Mouse (Mus musculus): ENCODE data around the gene Ggact.

The Ggact gene

DNA sequence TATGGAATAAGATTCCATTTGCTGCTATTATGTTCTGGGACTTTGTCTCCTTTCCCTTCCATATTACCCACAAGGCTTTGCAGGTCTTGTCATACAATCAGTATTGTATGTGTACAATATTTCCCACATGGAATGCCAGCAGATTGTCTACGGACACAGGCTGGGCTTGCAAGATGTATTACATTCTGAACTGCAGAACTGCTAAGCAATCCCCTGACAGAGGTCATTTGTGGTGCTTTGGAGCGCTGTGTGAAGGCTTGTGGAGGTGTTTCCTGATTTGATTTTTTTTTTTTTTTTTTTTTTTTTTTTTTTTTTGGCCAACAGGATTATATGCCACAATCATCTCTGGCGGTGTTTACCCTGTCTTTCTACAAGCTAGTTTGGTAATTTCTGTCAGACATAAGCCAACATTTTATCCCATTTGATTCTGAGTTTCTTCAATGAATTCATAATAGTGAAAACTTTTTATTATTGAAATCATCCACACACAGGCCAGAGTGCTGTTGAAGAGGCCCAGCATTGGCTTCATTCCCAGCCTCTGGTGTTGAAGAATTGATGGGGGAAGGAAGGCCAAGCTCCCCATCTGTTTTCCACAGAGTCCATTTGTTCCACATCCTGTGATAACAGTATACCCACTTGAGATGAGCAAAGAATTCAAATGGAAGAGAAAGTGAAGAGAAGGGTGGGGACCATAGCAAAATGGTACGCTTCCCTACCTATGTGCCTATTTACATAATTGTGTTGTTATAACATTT is 45.8 kb downstream of the Ggact start:
- CTCF ChIA-PET = no interaction called here

DNA sequence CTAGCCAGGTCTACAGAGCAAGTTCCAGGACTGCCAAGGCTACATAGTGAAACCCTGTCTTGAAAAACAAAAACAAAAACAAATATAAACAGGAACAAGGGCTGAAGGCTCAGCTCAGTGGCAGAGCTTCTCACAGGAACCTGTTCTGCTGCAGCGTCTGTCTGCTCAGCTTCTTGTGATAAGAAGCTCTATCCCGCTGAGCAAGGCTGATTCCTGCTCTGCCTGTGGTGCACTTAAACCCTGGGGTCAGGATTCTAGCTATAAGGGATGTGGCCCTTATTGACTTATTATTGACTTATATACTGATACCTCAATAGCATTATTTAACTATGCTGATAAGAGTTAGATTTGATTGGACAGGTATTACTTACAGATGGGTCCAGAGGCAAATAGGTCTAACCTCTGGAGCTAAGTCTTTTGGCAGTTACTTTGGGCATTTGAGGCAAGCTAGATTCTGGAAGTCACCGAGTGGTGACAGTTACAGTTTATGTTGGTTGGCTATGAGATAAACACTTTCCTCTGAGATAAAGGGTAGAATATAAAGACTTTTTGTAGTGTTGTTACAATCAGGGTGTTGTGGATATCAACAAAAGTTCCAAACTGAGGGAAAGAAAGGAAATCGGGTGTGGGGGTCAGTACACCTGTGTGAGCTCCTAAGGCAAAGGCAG is 48.0 kb downstream of the Ggact start:
- CTCF ChIA-PET = no interaction called here

DNA sequence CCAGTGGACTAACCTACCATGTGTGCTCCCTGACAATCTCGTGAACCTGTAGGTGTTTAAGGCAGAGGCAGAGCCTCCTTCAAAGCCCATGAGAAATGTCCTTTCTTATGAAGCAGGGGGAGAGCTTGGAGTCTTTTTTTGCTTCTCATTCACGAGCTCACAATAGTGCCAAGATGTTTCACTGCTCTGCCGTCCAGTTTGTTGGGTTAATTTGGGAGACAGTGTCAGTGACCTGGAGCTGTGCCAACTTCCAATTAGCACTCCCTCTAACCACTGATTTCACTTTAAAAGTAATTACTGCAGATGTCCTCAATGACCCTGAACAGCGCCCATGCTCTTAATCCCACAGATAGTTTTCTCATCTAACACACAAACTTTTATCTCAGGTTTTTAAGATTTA is 50.9 kb downstream of the Ggact start:
- CTCF ChIA-PET = no interaction called here

DNA sequence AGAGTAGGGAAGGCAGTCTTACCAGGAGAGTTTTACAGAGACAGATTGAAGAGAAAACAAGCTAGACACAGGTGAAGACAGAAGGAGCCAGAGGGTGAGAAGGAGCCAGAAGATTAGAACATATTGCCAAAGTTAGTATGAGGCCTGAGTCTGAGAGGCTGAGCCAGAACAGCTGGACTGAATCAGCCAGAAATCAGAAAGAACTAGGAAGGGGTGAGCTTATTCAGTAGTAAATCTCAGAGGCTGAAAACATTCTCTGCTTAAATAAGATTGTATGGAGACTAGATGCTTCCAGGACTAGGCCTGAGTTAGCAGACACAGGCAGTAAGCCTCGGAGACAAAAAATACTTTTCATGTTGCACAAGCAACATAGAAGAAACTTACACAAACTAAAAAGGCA is 53.8 kb downstream of the Ggact start:
- CTCF ChIA-PET = interaction anchor here (0.6 kb wide), 1 partner anchor 437 kb away, joined by 8 read pairs; no protein-coding TSS in a partner anchor

DNA sequence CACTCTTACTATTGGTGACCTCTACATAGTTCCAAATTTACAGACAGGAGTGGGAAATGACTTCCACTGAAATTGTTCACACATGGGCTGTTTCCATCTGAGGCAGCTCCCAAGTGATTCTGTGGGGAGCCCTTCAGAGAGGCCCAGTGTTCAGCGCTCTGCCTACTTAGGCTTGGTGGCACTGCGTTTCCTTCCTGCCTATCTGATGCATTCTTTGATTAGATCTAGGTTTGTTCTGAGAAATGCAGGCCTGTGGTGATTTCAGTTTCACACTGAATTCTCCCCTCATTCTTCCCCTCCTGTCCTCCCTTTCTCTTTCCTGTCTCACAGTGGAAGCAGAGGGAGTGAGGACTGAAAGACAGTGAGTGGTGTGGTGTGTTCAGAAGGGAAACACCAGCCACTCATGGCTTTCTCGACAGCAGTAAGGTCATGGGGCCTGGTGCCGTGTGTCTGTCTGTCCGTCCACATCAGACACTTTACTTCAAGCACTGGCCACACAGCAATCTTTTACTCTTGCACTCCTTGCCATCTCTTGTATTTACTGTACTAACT is 61.0 kb downstream of the Ggact start:
- CTCF ChIA-PET = no interaction called here

DNA sequence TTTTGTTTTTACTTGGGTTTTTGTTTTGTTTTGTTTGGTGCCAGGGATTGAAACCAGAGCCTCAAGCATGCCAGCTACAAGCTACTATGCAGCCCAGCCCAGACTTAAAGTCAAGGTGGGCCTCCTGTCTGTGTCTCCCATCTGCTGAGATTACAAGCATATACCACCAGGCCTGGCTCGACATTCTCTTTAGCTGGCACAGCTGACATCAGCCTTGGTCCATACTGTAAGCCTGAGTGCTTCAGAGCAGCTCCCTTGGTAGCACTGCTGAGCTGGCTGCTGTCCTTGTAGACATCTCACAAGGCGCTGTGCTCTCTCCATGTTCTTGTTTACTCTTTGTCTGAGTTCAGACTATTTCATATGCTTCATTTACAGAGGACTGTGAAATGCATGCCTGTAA is 76.5 kb downstream of the Ggact start:
- CTCF ChIA-PET = no interaction called here

DNA sequence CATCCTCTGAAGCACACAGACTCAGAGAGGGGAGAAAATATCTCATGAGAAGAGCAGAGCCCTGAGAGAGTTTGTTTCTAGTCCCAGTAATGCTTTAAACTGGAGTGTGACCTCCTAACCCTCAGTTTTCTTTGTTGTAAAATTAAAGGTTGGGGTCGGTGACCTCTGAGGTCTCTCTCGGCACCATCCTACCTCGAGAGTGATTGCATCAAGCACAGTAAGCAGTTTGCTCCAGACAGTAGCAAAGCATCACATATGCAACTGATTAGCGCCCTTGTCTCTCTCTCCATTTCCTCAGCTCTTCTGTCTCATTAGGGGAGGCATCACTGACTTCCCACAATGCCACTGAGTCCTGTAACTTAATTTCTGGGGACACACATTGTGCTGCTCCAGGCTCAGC is 77.3 kb downstream of the Ggact start:
- CTCF ChIA-PET = no interaction called here

DNA sequence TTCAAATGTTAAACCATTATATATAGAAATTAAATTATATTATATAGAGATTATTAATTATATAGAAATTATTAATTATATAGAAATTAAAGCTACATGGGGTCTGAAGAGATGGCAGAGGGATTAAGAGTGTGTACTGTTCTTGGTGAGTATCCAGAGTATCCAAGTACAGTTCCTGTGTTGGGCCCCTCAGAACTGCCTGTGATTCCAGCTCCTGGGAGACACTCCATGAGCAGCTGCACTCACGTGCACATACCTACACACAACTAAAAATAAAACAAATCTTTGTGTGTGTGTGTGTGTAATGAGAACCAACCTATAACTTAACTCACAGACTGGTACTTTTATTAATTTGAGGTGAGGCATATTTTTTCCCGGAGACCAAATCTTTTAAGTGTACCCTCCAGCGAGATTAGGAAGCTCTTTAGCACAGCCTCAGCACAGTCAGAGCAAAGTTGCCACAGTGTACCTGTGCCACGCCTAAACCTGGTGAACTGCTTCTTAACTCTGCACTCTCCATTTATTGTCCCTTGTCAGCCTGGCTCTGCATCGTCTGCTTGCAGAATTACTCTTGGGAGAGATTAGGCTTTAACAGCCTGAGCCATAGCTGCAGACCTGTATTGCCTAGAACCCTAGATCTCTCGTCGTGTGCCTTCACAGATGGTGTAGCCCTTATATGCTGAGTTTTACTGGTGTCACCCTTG is 77.9 kb downstream of the Ggact start:
- CTCF ChIA-PET = no interaction called here

DNA sequence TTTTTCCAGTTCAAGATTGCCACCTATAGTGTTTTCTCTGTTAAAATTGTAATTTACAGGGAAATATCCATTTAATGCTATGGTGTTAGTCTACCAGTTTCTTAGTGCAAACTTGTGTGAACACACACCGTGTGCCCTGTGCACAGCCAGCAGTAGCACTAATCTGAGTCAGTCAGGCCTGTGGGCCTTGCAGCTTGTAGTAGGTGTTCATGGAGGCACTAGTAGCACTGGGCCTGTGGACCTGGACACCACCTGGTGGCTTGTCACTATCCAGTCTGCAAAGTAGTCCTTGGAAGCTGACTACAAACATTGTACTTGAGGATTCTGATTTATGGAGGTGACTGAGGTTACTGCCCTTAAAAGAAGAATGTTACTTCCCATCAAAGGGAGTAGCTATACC is 78.8 kb downstream of the Ggact start:
- CTCF ChIA-PET = no interaction called here

DNA sequence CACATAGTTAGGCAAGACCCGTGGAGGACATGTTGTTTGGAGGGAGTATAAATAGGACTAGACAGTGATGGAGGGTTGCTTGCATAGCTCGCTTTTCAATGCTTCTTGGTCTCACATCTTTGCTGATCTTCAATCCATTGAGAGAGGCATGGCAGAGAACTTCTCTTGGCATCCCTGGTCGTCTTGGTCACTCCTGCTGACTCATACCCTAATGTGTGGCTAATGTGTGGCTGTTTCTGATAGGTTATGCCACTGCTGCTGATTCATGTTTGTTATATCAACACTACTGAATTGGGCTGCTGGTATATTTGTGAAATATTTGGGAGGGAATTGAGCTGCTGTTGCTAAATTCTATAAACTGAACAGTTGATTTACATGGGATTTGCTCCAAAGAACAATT is 79.9 kb downstream of the Ggact start:
- CTCF ChIA-PET = no interaction called here

DNA sequence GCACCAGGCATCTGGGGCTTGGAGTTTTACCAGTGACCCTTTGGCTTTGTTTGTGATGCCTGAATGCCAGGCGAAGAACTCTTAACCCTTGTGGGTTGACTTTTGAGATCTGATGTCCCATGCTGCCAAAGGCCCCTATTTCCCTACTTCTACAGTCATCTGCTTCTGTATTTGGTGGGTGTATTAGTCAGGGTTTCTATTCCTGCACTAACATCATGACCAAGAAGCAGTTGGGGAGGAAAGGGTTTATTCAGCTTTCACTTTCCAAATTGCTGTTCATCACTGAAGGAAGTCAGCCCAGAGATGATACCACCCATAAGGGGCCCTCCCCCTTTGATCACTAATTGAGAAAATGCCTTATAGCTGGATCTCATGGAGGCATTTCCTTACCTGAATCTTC is 83.1 kb downstream of the Ggact start:
- CTCF ChIA-PET = no interaction called here

DNA sequence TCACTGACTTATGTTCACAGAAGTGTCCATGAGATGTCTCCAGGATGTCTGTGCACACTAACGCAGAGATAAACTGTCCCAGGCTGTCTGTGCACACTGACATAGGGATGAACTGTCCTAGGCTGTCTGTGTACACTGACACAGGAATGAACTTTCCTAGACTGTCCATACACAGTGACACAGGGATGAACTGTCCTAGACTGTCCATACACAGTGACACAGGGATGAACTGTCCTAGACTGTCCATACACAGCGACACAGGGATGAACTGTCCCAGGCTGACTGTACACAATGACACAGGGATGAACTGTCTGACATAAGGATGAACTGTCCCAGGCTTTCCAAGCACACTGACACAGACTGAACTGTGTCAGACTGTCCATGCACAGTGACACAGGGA is 88.1 kb downstream of the Ggact start:
- CTCF ChIA-PET = no interaction called here

DNA sequence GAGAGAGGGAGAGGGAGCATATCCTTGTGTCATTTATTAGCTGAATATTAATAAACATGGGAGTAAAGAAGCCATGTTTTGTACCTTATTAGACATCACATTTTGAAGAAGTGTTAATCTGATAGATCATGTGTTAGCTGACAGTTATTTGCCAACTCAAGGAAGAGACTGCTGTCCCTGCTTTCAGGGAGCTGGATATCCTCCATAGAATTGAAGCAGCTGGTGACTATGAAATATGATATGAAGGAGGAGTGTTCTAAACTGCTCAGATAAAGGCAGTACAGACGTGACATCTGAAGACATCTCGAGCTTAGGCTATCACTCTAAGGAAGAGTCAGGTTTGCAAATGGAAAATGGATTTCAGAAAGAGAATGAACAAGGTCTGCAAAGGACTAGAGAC is 89.8 kb downstream of the Ggact start:
- CTCF ChIA-PET = interaction anchor here (0.6 kb wide), 1 partner anchor 191 kb away, joined by 13 read pairs; no protein-coding TSS in a partner anchor

DNA sequence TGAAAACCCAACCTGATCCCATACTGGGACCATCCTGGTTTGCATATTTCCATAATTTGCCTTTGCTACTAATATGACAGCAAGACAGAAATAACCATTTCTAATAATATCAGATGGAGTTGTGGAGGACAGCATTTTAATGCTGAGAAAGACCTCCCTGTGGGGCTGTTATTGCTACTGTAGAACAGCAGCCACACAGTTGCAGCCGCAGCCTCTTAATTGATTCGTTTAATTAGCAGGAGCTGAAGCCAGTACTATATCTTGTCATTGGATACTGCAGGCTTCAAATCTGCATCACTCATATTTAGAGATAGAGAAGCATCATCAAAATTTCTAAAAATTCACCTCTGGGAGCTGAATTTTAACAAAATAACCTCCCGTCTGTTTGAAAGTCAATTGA is 92.6 kb downstream of the Ggact start:
- CTCF ChIA-PET = no interaction called here

DNA sequence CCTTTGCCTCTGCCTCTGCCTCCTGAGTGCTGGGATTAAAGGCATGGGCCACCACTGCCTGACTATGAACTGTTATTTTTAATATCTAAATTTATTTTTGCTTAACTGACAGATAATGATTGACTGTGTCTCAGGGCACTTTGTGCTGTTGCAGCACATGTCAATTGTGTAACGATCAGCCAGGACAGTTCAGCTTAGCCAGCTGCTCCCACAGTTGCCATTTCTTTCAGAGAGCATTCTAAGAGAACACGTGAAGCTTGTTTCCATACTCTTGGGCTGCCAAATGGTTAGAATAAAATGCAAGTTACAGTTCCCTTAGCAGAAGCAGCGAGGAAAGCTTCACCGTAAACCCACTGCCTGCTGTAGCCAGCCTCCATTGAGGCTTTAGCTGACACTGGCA is 113.3 kb downstream of the Ggact start:
- CTCF ChIA-PET = no interaction called here

DNA sequence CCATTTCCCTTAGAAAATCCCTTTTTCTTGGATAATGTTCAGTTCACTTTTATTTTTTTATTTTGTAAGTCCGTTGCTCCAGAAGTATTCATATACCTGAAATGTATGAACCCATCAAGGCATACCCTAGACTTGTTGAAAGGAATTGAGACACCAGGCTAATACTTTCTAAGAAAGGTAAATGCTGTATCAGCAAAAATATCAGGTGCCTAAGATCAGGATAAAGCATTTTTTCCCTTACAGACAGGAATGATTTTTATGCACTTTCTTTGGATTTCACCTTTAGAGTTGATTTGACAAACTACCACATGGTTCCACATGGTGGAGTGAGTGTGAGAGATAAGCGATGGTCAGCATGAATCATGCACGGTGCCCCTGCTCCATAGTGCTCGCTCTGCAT is 120.2 kb downstream of the Ggact start:
- CTCF ChIA-PET = no interaction called here

DNA sequence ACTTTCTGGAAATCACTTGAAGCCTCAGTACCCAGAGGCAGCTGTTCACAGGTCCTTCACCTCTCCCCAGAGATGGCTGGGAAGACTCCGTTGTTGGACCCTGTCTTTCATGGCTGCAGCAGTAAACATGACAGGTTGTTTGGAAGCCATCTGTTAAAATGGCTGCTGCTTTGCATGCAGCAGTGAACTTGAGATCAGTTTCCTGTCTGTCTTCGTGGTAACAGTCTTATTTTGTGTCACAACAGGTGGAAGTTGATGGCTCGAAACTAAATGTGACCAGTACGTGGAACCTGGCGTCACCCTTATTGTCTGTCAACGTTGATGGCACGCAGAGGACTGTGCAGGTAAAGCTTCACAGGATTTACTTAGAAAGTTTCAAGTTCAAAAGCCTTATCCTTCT is 123.4 kb downstream of the Ggact start:
- CTCF ChIA-PET = no interaction called here

DNA sequence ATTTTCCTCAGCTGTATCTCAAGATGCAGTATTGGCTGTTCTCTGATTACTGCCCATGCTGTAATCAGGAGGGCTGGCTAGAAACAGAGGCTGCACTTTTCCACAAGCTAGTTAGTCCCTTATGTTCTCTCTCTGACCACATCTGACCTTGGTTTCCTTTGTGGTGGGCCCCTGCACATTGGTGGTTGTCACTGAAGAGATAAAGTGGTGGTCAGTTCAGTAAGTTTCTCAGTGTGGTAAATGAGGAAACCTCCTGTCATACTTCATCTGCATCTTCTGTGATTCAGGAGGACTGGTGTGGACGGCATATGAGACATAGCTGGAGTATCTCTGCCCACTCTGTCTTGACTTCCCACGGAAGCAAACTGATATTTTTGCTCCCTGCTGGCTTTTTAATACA is 125.4 kb downstream of the Ggact start:
- CTCF ChIA-PET = no interaction called here

DNA sequence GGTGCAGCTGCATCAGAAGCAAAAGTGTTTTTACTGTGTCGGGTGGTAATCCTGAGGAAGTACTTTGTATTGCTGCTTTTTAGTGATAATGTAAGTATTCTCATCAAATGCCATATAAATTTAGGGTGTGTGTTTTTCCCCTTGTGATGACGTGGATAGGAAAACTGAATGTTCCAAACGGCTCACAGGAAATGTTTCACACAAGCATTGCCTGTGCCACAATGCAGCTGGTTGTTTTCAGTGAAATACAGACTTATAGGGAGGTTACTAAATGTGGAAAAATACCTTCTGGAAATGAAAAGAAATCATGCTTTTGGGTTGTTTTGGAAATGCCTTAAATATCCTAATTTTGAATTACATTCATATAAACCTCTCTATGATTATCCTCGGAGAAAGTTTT is 128.9 kb downstream of the Ggact start:
- CTCF ChIA-PET = no interaction called here

DNA sequence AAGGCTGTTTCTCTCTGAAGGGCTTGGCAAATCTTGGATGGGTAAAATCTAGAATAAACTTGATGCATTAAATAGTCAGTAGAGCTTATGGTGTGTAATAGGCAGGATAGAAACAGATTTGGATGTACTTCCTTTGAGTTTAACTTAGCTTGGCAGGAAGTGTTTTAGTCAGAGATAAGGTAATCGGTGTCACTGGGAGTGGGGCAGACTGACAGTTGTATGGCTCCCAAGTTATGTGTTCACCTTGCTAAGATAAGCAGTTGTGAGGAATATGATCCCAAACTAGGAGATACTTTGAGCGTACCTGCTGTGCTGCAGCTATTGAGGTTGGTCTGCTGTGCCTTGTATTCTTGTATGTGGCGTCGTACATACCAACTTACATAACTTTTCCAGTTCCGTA is 147.1 kb downstream of the Ggact start:
- CTCF ChIA-PET = no interaction called here

Data from spleen, embryonic (tissue).